Comparison of ENCODE assay signal across 9 mouse cellular contexts in genomic region chr4:125131493-125131892, GRCm38 (mm10). TPM values are rescaled to one million over a fixed set of nuclear protein-coding genes. Genes with fewer than 3 reads are reported as not detected.
A peak's percentile ranks its signal among the peaks of the same experiment; 100 is the strongest.
DNase-seq lines count a peak whose midpoint lies in the region; ATAC-seq and TF ChIP-seq lines count a peak whose summit lies in the region.
"Had no signal": no experiment of that assay in that cellular context is flagged by ENCODE, and none has a peak within 500 bp of the region (broad histone marks: within the 10 kb centered on the region; RNA-seq: fewer than 3 reads in every experiment).

No protein-coding gene starts in this region.

- H3ac ChIP-seq in myocyte (ENCODE audit: control insufficient read depth, insufficient read length): no peak overlapping the region

- WGBS in lung, postnatal 0 days: 28% methylated on average over 4 of the region's 4 CpGs

- no peak overlapping the region for H3K4me2 ChIP-seq in lung, postnatal 0 days (replicated peaks; ENCODE audit: low read depth, low read length)
- H3K4me2 ChIP-seq in myocyte (ENCODE audit: low read depth): peak overlapping the region; percentile 66
- H3K4me2 ChIP-seq: liver, embryonic 15.5 days had no signal

- no peaks in the 10 kb centered on the region for H3K36me3 ChIP-seq in lung, postnatal 0 days (ENCODE audit: insufficient read depth, low read length)
- no peaks in the 10 kb centered on the region for H3K36me3 ChIP-seq in myocyte (ENCODE audit: control insufficient read depth, insufficient read depth)
- H3K36me3 ChIP-seq: forebrain, embryonic 10.5 days; liver, embryonic 15.5 days had no signal

- no peaks in the 10 kb centered on the region for H3K9me3 ChIP-seq in lung, postnatal 0 days (ENCODE audit: low read length)
- H3K9me3 ChIP-seq: forebrain, embryonic 10.5 days; liver, embryonic 15.5 days had no signal

- peak; percentile 55; the same call in 1 of the 2 replicates for TF ChIP-seq EP300 in lung, postnatal 0 days (IDR thresholded peaks at IDR 0.05)

- ATAC-seq in lung, postnatal 0 days: no peak
- peak; percentile 43 for ATAC-seq in common myeloid progenitor, adult 5-6 weeks (replicated peaks; ENCODE audit: low read depth, poor library complexity, severe bottlenecking)

- H3K79me2 ChIP-seq in myocyte (ENCODE audit: control insufficient read depth, insufficient read depth): peaks cover 10% of the 10 kb centered on the region

- H3K27ac ChIP-seq in lung, postnatal 0 days (ENCODE audit: low read length): no peak overlapping the region
- H3K27ac ChIP-seq: forebrain, embryonic 10.5 days; liver, embryonic 15.5 days had no signal

- peak; percentile 57 for DNase-seq in lung, postnatal 0 days (ENCODE audit: low spot score)
- no peak for DNase-seq in lung, postnatal 25 days (ENCODE audit: low spot score)
- peak; percentile 76 for DNase-seq in Muller cell, postnatal 12 days (ENCODE audit: inconsistent ontology term)
- DNase-seq in ovary, adult 18-20 months (ENCODE audit: low spot score): no peak
- no peak for DNase-seq in spleen, adult 12 weeks (ENCODE audit: low spot score)

- no peak overlapping the region for H3K9ac ChIP-seq in lung, postnatal 0 days (replicated peaks; ENCODE audit: low read depth)
- H3K9ac ChIP-seq: liver, embryonic 15.5 days had no signal

- no peak for TF ChIP-seq CTCF in lung, postnatal 0 days (IDR thresholded peaks at IDR 0.05)

- H3K4me1 ChIP-seq in lung, postnatal 0 days (ENCODE audit: insufficient read depth, low read depth, low read length): peaks cover 5% of the 10 kb centered on the region

- no peak overlapping the region for H3K4me3 ChIP-seq in lung, postnatal 0 days (ENCODE audit: low read depth, low read length)
- H3K4me3 ChIP-seq in myocyte: no peak overlapping the region
- H3K4me3 ChIP-seq: forebrain, embryonic 10.5 days; liver, embryonic 15.5 days had no signal

- H3K27me3 ChIP-seq in lung, postnatal 0 days (replicated peaks; ENCODE audit: insufficient read depth, low read length): no peaks in the 10 kb centered on the region
- no peaks in the 10 kb centered on the region for H3K27me3 ChIP-seq in myocyte (ENCODE audit: control insufficient read depth, insufficient read depth, insufficient read length)
- H3K27me3 ChIP-seq: liver, embryonic 15.5 days had no signal

- peak; percentile 29 for TF ChIP-seq POLR2A in myocyte (IDR thresholded peaks at IDR 0.05; ENCODE audit: insufficient read length, low read depth)

TF ChIP-seq in myocyte, 11 proteins besides CTCF, POLR2A, EP300 and RAD21:
- TF ChIP-seq REST (IDR thresholded peaks at IDR 0.05; ENCODE audit: insufficient read depth, insufficient read length) (peak; percentile 60), MYOG (IDR thresholded peaks at IDR 0.05; ENCODE audit: control insufficient read depth in 1 of 3, insufficient read depth in 1 of 3, insufficient read length in 2 of 3, low read depth in 2 of 3) (peak in 2 of 3 experiments; percentile 49 to 78), MAX (IDR thresholded peaks at IDR 0.05; ENCODE audit: low read depth) (no peak), CEBPB (IDR thresholded peaks at IDR 0.05; ENCODE audit: insufficient read depth, poor library complexity, severe bottlenecking) (no peak), POLR2AphosphoS2 (IDR thresholded peaks at IDR 0.05; ENCODE audit: insufficient read length, low read depth) (no peak), E2F4 (IDR thresholded peaks at IDR 0.05; ENCODE audit: insufficient read depth) (no peak), USF1 (IDR thresholded peaks at IDR 0.05; ENCODE audit: low read depth) (no peak), TCF3 (IDR thresholded peaks at IDR 0.05; ENCODE audit: insufficient read length, low read depth) (no peak), MYOD1 (IDR thresholded peaks at IDR 0.05; ENCODE audit: control insufficient read depth in 1 of 3, insufficient read length in 2 of 3, low read depth in 2 of 3) (peak in 2 of 3 experiments; percentile 78 to 92), TCF12 (IDR thresholded peaks at IDR 0.05; ENCODE audit: insufficient read depth, poor library complexity, severe bottlenecking) (no peak), SRF (IDR thresholded peaks at IDR 0.05; ENCODE audit: control insufficient read depth, insufficient read length, low read depth) (no peak)

RNA-seq across cellular contexts. Expression of gene Zc3h12a, which starts 3.9 kb away (rescaled TPM):
- polyA plus RNA-seq in lung, postnatal 0 days (2015; fragmentation: Nextera tagmentation; extraction: Ambion mirVana): 1.6 and 2.3 TPM in 2 replicates
- total RNA-seq in common myeloid progenitor, adult 5-6 weeks (2017): 8.1 and 9.6 TPM in 2 replicates
- polyA plus RNA-seq in myocyte (2012; fragmentation: generic; extraction: Trizol): 5.9 TPM

RNA-seq across cellular contexts. Expression of gene Meaf6, which starts 46.6 kb away (rescaled TPM):
- 29.7 and 32.1 TPM in 2 replicates for polyA plus RNA-seq in lung, postnatal 0 days (2015; fragmentation: Nextera tagmentation; extraction: Ambion mirVana)
- total RNA-seq in common myeloid progenitor, adult 5-6 weeks (2017): 43.8 and 44.0 TPM in 2 replicates
- 19.3 TPM for polyA plus RNA-seq in myocyte (2012; fragmentation: generic; extraction: Trizol)

Comparison
In these comparisons a context has a peak if more than half of its experiments do, and no peak if none do; other contexts are left out.
1. DNase-seq: peak in lung, postnatal 0 days (single experiment) and Muller cell, postnatal 12 days (single experiment); none in lung, postnatal 25 days (single experiment), ovary, adult 18-20 months (single experiment) and spleen, adult 12 weeks (single experiment).